Mouse (Mus musculus): Measurements from ENCODE around the gene Fbxw7. TPM values are rescaled to one million over a fixed set of nuclear protein-coding genes. Genes with fewer than 3 reads are reported as not detected.

Fbxw7 gene
- polyA plus RNA-seq, 1 experiment: 4.1 TPM

DNA sequence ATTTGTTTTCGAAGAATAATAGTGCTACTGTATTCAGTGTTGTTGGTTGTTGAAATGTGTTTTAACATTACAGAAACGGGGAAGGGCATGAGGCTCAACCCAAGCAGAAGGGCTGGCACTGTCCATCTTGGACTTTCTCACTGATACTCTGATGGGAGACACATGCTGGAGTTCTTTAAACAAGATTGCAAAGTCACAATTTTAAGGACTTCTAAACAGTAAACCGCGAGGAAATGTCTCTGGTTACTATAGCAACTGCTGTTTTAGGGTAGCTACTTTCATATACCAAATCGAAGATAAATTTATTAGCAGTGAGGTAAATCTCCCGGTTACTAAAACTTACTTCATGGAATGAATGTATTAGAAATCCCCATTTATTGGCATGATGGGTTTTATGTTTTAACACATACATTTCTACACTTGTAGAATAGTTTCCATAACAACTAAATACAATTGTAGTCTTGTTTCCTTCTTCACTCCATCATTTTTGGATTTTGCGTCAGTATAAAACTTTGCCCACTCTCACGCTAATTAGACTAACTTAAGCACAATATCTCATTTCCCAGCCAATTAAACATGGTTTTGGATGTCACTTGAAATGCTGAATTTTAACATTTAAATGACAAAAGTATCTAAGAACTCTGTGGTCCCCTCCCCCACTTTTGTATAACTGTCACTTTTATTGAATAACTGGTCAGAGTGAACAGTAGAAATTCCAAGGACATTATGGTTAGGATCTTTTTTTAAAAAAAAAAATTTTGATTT lies 140.1 kb downstream of the Fbxw7 start:
- WGBS: 96% methylated on average over 8 of the region's 8 CpGs
- Histone ChIP-seq H3K4me1 (ENCODE audit: control insufficient read depth, insufficient read depth, low read length) (no peaks in the 10 kb centered on the region), H3K27me3 (replicated peaks; ENCODE audit: control insufficient read depth, insufficient read depth, low read length) (no peaks in the 10 kb centered on the region), H3K36me3 (ENCODE audit: control insufficient read depth, insufficient read depth, low read length) (no peaks in the 10 kb centered on the region), H3K4me3 (ENCODE audit: insufficient read depth, low read depth, low read length) (no peak overlapping the region), H3K27ac (ENCODE audit: insufficient read depth, low read depth, low read length) (no peak overlapping the region)
- DNase-seq: no peak
- TF ChIP-seq POLR2A (IDR thresholded peaks at IDR 0.05; ENCODE audit: low read depth, low read length) (no peak), CTCF (conservative IDR thresholded peaks at IDR 0.05; ENCODE audit: insufficient read depth, insufficient read length, low read depth, low read length) (no peak)

DNA sequence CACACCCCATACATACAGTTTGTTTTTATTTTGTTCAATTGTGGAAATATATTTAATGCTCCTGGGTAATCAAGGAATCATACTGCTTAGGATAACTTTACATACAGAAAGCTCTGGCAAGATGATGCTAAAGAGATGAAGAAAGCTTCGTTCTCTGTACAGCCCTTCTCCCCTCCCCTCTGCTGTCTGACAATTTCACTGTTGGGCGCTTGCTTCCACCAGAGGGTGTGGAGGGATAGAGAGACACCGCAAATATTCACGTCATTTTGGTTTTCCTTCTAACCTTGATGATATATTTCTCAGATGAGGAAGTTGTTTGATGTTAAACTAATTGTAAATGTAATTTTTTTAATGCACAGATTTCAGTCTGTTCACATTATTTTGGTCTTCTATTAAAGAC lies 140.8 kb downstream of the Fbxw7 start:
- no peak overlapping the region for H3K4me3 ChIP-seq (ENCODE audit: insufficient read depth, low read depth, low read length)
- no peaks in the 10 kb centered on the region for H3K36me3 ChIP-seq (ENCODE audit: control insufficient read depth, insufficient read depth, low read length)
- H3K4me1 ChIP-seq (ENCODE audit: control insufficient read depth, insufficient read depth, low read length): no peaks in the 10 kb centered on the region
- no peak for DNase-seq
- 83% methylated on average over 4 of the region's 4 CpGs for WGBS
- no peak for TF ChIP-seq CTCF (conservative IDR thresholded peaks at IDR 0.05; ENCODE audit: insufficient read depth, insufficient read length, low read depth, low read length)
- TF ChIP-seq POLR2A (IDR thresholded peaks at IDR 0.05; ENCODE audit: low read depth, low read length): no peak
- H3K27ac ChIP-seq (ENCODE audit: insufficient read depth, low read depth, low read length): no peak overlapping the region
- H3K27me3 ChIP-seq (replicated peaks; ENCODE audit: control insufficient read depth, insufficient read depth, low read length): no peaks in the 10 kb centered on the region

DNA sequence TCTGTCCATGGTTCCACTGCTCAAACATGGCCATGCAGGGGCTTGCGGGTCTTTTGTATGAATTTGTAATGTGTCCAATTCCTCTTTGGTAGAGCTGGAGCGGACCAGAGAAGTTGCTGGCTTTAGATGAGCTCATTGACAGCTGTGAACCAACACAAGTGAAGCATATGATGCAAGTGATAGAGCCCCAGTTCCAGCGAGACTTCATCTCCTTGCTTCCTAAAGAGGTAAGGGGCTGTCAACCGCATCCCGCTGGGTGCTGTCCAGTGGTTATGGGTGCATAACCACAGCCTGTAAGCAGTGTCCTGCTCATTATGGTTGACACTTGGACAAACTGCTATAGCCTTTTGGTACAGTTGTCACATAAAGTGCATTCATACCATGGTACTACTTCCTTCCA lies 150.1 kb downstream of the Fbxw7 start:
- Histone ChIP-seq H3K36me3 (ENCODE audit: control insufficient read depth, insufficient read depth, low read length) (peaks cover 2% of the 10 kb centered on the region; the same call in 1 of the 2 replicates), H3K4me1 (ENCODE audit: control insufficient read depth, insufficient read depth, low read length) (no peaks in the 10 kb centered on the region), H3K4me3 (ENCODE audit: insufficient read depth, low read depth, low read length) (no peak overlapping the region), H3K27ac (ENCODE audit: insufficient read depth, low read depth, low read length) (no peak overlapping the region), H3K27me3 (replicated peaks; ENCODE audit: control insufficient read depth, insufficient read depth, low read length) (no peaks in the 10 kb centered on the region)
- DNase-seq: no peak
- TF ChIP-seq POLR2A (IDR thresholded peaks at IDR 0.05; ENCODE audit: low read depth, low read length) (no peak), CTCF (conservative IDR thresholded peaks at IDR 0.05; ENCODE audit: insufficient read depth, insufficient read length, low read depth, low read length) (no peak)
- WGBS: 93% methylated on average over 5 of the region's 5 CpGs

DNA sequence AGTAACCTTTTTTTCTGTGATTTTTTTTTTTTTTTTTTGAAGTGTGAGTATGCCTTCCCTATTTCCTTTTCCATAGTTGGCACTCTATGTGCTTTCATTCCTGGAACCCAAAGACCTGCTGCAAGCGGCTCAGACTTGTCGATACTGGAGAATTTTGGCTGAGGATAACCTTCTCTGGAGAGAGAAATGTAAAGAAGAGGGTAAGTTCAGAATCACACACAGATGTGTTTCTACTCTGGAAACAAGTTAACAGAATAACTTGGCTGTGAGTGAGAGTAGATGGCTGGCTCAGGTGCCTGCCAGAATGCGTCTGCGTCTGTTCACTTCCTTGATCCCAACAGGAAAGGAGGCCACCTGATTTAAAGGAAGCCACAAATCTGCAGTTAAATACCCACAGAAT lies 152.3 kb downstream of the Fbxw7 start:
- Histone ChIP-seq H3K4me1 (ENCODE audit: control insufficient read depth, insufficient read depth, low read length) (no peaks in the 10 kb centered on the region), H3K4me3 (ENCODE audit: insufficient read depth, low read depth, low read length) (no peak overlapping the region), H3K27me3 (replicated peaks; ENCODE audit: control insufficient read depth, insufficient read depth, low read length) (no peaks in the 10 kb centered on the region), H3K27ac (ENCODE audit: insufficient read depth, low read depth, low read length) (no peak overlapping the region), H3K36me3 (ENCODE audit: control insufficient read depth, insufficient read depth, low read length) (peaks cover 2% of the 10 kb centered on the region; the same call in 1 of the 2 replicates)
- DNase-seq: peak; percentile 4
- TF ChIP-seq CTCF (conservative IDR thresholded peaks at IDR 0.05; ENCODE audit: insufficient read depth, insufficient read length, low read depth, low read length) (no peak), POLR2A (IDR thresholded peaks at IDR 0.05; ENCODE audit: low read depth, low read length) (no peak)
- WGBS: 83% methylated on average over 4 of the region's 4 CpGs

DNA sequence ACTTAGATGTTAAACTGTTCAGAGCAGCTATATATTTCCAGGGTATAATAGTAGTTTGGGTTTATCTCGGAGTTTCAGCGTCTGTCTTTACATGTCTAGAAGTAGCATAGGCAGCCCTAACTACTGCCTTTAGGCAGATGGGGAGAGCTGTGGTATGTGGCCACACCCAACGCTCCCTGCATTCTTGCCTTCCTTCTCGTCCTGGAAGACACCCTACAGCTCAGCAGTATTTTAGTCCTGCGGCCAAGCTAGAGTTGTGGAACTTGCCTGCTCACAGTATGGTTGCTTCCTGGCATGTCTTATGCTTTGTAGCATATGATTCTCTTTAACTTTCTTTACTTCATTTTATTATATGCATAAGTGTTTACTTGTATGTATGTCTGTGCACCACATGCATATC lies 156.5 kb downstream of the Fbxw7 start:
- WGBS: 89% methylated on average over 5 of the region's 5 CpGs
- TF ChIP-seq POLR2A (IDR thresholded peaks at IDR 0.05; ENCODE audit: low read depth, low read length): no peak
- TF ChIP-seq CTCF (conservative IDR thresholded peaks at IDR 0.05; ENCODE audit: insufficient read depth, insufficient read length, low read depth, low read length): no peak
- no peak overlapping the region for H3K27ac ChIP-seq (ENCODE audit: insufficient read depth, low read depth, low read length)
- no peak for DNase-seq
- H3K36me3 ChIP-seq (ENCODE audit: control insufficient read depth, insufficient read depth, low read length): no peaks in the 10 kb centered on the region; the same call in 1 of the 2 replicates
- no peaks in the 10 kb centered on the region for H3K4me1 ChIP-seq (ENCODE audit: control insufficient read depth, insufficient read depth, low read length)
- no peak overlapping the region for H3K4me3 ChIP-seq (ENCODE audit: insufficient read depth, low read depth, low read length)
- H3K27me3 ChIP-seq (replicated peaks; ENCODE audit: control insufficient read depth, insufficient read depth, low read length): no peaks in the 10 kb centered on the region

DNA sequence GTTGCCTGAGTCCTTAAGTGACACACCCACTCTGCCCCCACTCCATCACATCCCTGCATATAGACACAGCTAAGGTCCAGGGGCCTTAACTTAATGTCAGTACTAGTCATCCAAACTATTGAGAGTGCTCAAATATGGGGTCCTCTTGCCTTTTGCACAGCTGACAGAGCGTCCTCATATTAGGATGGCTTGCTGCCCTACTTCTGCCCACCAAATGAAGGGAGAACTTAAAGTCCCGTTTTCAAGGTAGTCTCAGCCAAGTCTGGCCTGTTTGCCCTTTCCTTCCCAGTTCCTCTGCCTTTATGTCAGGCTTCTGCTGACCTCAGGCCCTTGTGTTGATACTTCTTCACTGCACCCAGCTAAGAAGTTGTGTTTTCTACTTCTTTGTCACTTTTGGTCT lies 157.8 kb downstream of the Fbxw7 start:
- WGBS: 92% methylated on average over 2 of the region's 2 CpGs
- no peaks in the 10 kb centered on the region for H3K27me3 ChIP-seq (replicated peaks; ENCODE audit: control insufficient read depth, insufficient read depth, low read length)
- H3K4me3 ChIP-seq (ENCODE audit: insufficient read depth, low read depth, low read length): no peak overlapping the region
- H3K27ac ChIP-seq (ENCODE audit: insufficient read depth, low read depth, low read length): no peak overlapping the region
- H3K36me3 ChIP-seq (ENCODE audit: control insufficient read depth, insufficient read depth, low read length): no peaks in the 10 kb centered on the region; the same call in 1 of the 2 replicates
- DNase-seq: no peak
- TF ChIP-seq CTCF (conservative IDR thresholded peaks at IDR 0.05; ENCODE audit: insufficient read depth, insufficient read length, low read depth, low read length) (no peak), POLR2A (IDR thresholded peaks at IDR 0.05; ENCODE audit: low read depth, low read length) (no peak)
- no peaks in the 10 kb centered on the region for H3K4me1 ChIP-seq (ENCODE audit: control insufficient read depth, insufficient read depth, low read length)

DNA sequence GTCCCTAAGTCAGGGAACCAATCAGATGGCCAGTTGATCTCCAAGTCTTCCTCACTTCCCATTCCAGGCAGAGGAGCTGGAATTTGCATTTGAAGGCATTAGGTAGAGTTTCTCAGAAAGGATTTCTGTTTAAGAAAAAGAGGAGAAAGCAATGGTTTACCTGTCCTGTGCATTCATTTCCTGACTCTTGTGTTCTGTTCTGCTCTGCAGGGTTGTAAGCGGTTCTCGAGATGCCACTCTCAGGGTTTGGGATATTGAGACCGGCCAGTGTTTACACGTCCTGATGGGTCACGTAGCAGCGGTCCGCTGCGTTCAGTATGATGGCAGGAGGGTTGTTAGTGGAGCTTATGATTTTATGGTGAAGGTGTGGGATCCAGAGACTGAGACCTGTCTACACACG lies 159.1 kb downstream of the Fbxw7 start:
- DNase-seq: no peak
- Histone ChIP-seq H3K27me3 (replicated peaks; ENCODE audit: control insufficient read depth, insufficient read depth, low read length) (no peaks in the 10 kb centered on the region), H3K4me1 (ENCODE audit: control insufficient read depth, insufficient read depth, low read length) (no peaks in the 10 kb centered on the region), H3K27ac (ENCODE audit: insufficient read depth, low read depth, low read length) (no peak overlapping the region), H3K36me3 (ENCODE audit: control insufficient read depth, insufficient read depth, low read length) (no peaks in the 10 kb centered on the region; the same call in 1 of the 2 replicates), H3K4me3 (ENCODE audit: insufficient read depth, low read depth, low read length) (no peak overlapping the region)
- WGBS: 92% methylated on average over 9 of the region's 9 CpGs
- TF ChIP-seq POLR2A (IDR thresholded peaks at IDR 0.05; ENCODE audit: low read depth, low read length) (no peak), CTCF (conservative IDR thresholded peaks at IDR 0.05; ENCODE audit: insufficient read depth, insufficient read length, low read depth, low read length) (no peak)

All from kidney, adult 2 months (tissue).